Mouse (Mus musculus): ENCODE measurements around the gene Man2a1.

GRCm38 (mm10) chr17:64778756-64779155, 178.2 kb downstream of the Man2a1 start:
- TF ChIP-seq CTCF (IDR thresholded peaks at IDR 0.05; ENCODE audit: low read depth, low read length) = no peak
- TF ChIP-seq POLR2A (IDR thresholded peaks at IDR 0.05; ENCODE audit: extremely low read depth, insufficient read depth, low read length) = no peak
